Mouse (Mus musculus) gastrocnemius, postnatal 25 days (tissue): ENCODE results near the gene Gm21833. TPM values are rescaled to one million over a fixed set of nuclear protein-coding genes. Genes with fewer than 3 reads are reported as not detected.
"Not testable (repeated sequence)": the region's sequence is repeated elsewhere in the genome, so short reads cannot be mapped to it uniquely, and the experiment has no call there.

ENCODE experiments used
- DNase-seq: peaks from one replicate; pipeline ENCODE4 v3.0.0; 2022
- long read RNA-seq, 2 experiments: library from polyadenylated mRNA; stranded (forward); transcript quantifications; one replicate each; pipeline ENCODE4 v2.0.0; 2021
- total RNA-seq, 2 experiments: library from RNA; stranded (reverse); gene quantifications; 1 replicate in 1 of 2; 2 replicates in 1 of 2; pipeline ENCODE4 v1.2.3; 2021

Gene Gm21833
- total RNA-seq, result not detected
- long read RNA-seq, experiment 1, result 0 reads
- long read RNA-seq, experiment 2, result 0 reads

DNA sequence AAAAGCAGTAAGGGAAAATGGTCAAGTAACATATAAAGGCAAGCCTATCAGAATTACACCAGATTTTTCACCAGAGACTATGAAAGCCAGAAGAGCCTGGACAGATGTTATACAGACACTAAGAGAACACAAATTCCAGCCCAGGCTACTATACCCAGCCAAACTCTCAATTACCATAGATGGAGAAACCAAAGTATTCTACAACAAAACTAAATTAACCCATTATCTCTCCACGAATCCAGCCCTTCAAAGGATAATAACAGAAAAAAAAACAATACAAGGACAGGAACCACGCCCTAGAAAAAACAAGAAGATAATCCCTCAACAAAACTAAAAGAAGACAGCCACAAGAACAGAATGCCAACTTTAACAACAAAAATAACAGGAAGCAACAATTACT lies at the start of gene Gm21833:
Gm21833 (plus strand) TSS at position 301 of the 400 bp plus-strand sequence.
- not testable (repeated sequence) for DNase-seq

- DNase-seq, result no peak
These were observed 38.7 kb upstream of the Gm21833 start for GRCm38 (mm10) chr16:82789521-82789920.

GRCm38 (mm10) chr16:82796489-82796888 lies 31.7 kb upstream of the Gm21833 start:
- DNase-seq, result no peak

GRCm38 (mm10) chr16:82815255-82815654 lies 12.9 kb upstream of the Gm21833 start:
- DNase-seq, result no peak

GRCm38 (mm10) chr16:82816615-82817014 lies 11.6 kb upstream of the Gm21833 start:
- no peak for DNase-seq

DNA sequence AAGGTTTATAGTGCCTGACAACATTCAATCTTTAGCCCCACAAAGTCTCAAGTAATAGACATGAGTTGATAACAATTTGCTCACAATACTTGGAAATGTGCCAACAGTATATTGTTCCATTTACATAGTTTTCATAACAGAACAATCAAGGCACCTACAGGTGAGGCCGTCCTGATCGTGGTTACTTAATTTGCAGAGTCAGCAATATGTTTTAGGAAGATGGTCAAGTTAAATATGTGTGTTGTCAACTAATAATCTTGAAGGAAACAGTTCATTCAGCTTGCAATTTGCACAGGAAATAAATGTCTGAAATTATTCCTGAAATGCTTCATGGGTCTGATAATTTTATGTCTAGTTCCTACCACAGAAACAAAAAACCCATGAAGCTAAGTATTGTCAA lies 27.6 kb downstream of the Gm21833 start:
- DNase-seq, result no peak

- DNase-seq, result no peak
These were observed 36.4 kb downstream of the Gm21833 start for GRCm38 (mm10) chr16:82864590-82864989.
